Mouse (Mus musculus): ENCODE data around the gene Ifi211.
A peak's percentile ranks its signal among the peaks of the same experiment; 100 is the strongest.
"Not testable (repeated sequence)": the region's sequence is repeated elsewhere in the genome, so short reads cannot be mapped to it uniquely, and the experiment has no call there.

The Ifi211 gene

DNA sequence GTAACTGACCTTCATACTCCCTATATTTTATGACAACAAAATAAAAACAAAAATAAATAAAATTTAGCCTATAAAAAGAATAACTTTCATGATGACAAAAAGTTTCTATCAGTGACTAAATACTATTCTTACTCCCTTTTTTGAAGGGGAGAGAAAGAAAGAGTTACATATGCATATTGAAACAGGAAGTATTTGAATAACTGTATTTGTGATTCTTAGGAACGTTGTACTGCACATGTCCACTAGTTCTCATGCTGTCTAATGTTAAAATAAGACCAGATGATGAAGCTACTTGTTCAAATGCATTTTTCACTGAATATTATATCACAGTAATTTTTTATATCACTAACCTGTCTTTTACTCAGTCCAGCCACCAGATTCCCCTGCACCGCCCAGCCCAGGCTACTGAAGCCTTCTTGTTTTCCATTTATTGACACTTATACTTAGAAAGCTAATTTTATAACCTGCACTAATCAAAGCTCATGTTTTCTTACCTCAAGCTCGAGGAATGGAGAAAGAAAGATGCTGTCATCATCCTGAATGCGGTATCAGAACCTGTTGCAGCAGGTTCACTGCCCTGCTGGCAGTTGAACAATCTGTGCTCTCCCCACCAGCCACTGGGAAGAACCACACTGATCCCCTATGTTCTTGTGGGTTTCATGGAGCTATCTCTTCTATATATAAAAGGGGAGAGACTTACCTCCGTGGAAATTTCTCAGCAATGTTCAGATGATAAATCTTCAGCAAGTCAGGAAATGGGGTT lies 33.4 kb downstream of the Ifi211 start:
- DNase-seq (ENCODE audit: low read depth, low spot score) = not testable (repeated sequence)

DNA sequence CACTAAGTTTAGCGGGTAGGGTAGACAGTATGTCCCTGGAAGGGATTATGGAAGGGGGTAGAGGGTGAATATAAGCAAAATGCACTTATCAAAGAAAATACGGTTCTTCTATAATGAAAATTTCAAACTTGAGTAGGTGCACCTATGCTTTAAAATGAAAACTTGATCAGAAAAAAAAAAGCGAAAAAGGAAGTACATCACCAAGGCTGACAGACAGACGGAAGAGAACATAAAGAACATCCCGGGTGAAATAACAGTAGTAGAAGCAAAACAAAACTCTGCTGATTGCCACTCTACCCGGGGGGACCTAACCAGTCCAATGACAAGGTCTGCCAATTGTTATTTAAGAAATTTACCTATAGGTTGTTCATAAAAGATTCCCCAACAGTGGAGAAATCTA lies 34.6 kb downstream of the Ifi211 start:
- not testable (repeated sequence) for DNase-seq (ENCODE audit: low read depth, low spot score)

DNA sequence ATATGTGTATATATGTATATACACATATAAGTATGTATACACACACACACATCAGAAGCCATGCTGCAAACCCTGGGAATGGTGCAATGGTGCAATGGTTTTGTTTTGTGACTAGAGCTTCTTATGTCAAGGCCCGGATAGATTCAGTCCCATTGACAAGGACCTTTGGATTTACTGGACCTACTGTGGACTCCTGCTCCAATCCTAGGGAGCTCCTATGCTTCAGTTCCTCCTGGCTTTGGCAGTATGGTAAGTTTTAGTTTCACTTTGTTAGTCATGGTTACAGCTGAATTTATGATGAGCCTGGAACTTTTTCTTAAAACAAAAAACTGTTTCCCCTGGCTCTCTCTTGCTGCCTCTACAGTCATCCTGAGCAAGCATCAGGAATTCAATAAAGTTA lies 35.7 kb downstream of the Ifi211 start:
- not testable (repeated sequence) for DNase-seq (ENCODE audit: low read depth, low spot score)

DNA sequence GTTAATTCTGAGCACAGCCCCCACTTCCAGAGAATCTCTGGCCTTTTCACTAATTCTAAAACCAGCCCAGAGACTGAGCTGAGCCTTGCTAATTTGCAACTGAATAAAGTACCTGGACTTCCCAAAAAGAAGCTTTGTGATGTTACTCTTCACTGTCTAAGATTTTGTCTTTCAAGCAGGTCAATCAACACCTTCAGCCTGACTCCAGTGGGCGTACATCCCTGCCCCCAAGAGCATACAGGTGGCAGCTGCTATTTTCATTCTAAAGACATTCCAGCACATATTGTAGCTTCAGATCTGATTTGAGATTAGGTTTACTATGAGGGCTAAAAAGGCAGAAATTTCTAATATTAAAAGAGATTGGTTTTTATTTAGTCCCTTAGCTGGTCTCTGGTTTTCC lies 44.3 kb downstream of the Ifi211 start:
- peak; percentile 44 for DNase-seq (ENCODE audit: low read depth, low spot score)

GRCm38 (mm10) chr1:173866504-173866903 lies 46.3 kb downstream of the Ifi211 start:
- DNase-seq (ENCODE audit: low read depth, low spot score) = no peak

- not testable (repeated sequence) for DNase-seq (ENCODE audit: low read depth, low spot score)
Measured at GRCm38 (mm10) chr1:173853711-173854110, 59.1 kb downstream of the Ifi211 start.

DNA sequence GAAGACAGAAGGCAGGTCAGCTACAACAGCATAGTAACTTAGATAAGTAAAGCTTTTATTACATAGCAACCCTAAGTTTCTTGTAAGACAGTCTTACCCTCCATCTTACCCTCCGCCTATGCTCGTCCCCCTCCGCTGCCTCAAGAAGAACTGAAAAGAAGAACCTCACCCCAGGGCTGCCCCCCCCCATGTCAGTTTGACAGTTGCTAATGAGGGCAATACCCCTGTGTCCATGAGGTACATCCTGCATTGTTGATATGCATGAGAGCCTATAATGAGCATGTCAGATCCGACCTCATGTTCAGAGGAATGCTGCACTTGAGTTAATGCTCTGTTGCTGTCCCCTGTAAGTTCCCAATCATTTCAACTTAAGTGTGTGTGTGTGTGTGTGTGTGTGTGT lies 60.0 kb downstream of the Ifi211 start:
- DNase-seq (ENCODE audit: low read depth, low spot score) = not testable (repeated sequence)
